In genomic region chr11:50669542-50670362, GRCm38 (mm10) we compare ENCODE assay signal across 9 mouse cellular contexts.
DNase-seq lines count a peak whose midpoint lies in the region; ATAC-seq and TF ChIP-seq lines count a peak whose summit lies in the region.
"Had no signal": no experiment of that assay in that cellular context is flagged by ENCODE, and none has a peak within 500 bp of the region (broad histone marks: within the 10 kb centered on the region; RNA-seq: fewer than 3 reads in every experiment).

No protein-coding gene starts in this region.

- no peak for TF ChIP-seq POLR2A in heart, adult 2 months (IDR thresholded peaks at IDR 0.05; ENCODE audit: insufficient read depth, low read depth, low read length)
- no peak for TF ChIP-seq POLR2A in thymus, adult 2 months (IDR thresholded peaks at IDR 0.05; ENCODE audit: control insufficient read depth, extremely low read depth, insufficient read depth, low read length, poor library complexity)

- no peak overlapping the region for H3K4me3 ChIP-seq in left cerebral cortex, adult 2 months
- no peak overlapping the region for H3K4me3 ChIP-seq in brown adipose tissue, adult 24 weeks (ENCODE audit: insufficient read depth, low read depth, low read length)
- no peak overlapping the region for H3K4me3 ChIP-seq in heart, adult 2 months
- no peak overlapping the region for H3K4me3 ChIP-seq in thymus, adult 2 months (ENCODE audit: control insufficient read depth, insufficient read depth, low read length)
- H3K4me3 ChIP-seq: megakaryocyte, embryonic 14.5 days had no signal

- H3K27ac ChIP-seq in left cerebral cortex, adult 2 months: no peak overlapping the region
- peak overlapping the region; percentile 41; the same call in 1 of the 2 replicates for H3K27ac ChIP-seq in brown adipose tissue, adult 24 weeks (replicated peaks; ENCODE audit: low read depth, low read length)
- peak overlapping the region; percentile 81 for H3K27ac ChIP-seq in heart, adult 2 months
- H3K27ac ChIP-seq in thymus, adult 2 months (ENCODE audit: control insufficient read depth, insufficient read depth, low read length): no peak overlapping the region

- H3K4me1 ChIP-seq in brown adipose tissue, adult 24 weeks (ENCODE audit: control insufficient read depth, insufficient read depth, insufficient read length, low read length): peaks cover 19% of the 10 kb centered on the region
- peaks cover 27% of the 10 kb centered on the region for H3K4me1 ChIP-seq in heart, adult 2 months (ENCODE audit: control insufficient read depth, insufficient read depth, low read length)
- no peaks in the 10 kb centered on the region for H3K4me1 ChIP-seq in thymus, adult 2 months (replicated peaks; ENCODE audit: control insufficient read depth, insufficient read depth, low read length)
- H3K4me1 ChIP-seq: megakaryocyte, embryonic 14.5 days had no signal

- no peaks in the 10 kb centered on the region for H3K27me3 ChIP-seq in heart, adult 2 months (ENCODE audit: control insufficient read depth, insufficient read depth, low read length)
- H3K27me3 ChIP-seq in thymus, adult 2 months (ENCODE audit: control insufficient read depth, insufficient read depth, low read length): no peaks in the 10 kb centered on the region

- no peak for TF ChIP-seq CTCF in left cerebral cortex, adult 2 months (IDR thresholded peaks at IDR 0.05)
- 0 out of 2 replicates have a peak, but pooled peaks have one; percentile 17 for TF ChIP-seq CTCF in heart, adult 2 months (IDR thresholded peaks at IDR 0.05)
- no peak for TF ChIP-seq CTCF in thymus, adult 2 months (IDR thresholded peaks at IDR 0.05; ENCODE audit: borderline replicate concordance, control insufficient read depth, extremely low read depth, insufficient read depth, low read length, poor library complexity)

- peak; percentile 79 for TF ChIP-seq EP300 in heart, adult 2 months (IDR thresholded peaks at IDR 0.05; ENCODE audit: insufficient read depth, low read depth, low read length)

- H3K9ac ChIP-seq in heart, adult 2 months (ENCODE audit: low read depth, low read length): no peak overlapping the region

- no peaks in the 10 kb centered on the region for H3K36me3 ChIP-seq in heart, adult 2 months (ENCODE audit: control insufficient read depth, insufficient read depth, low read length)
- no peaks in the 10 kb centered on the region for H3K36me3 ChIP-seq in thymus, adult 2 months (ENCODE audit: control insufficient read depth, insufficient read depth, low read length)

- intact Hi-C loops in left cerebral cortex, adult 2 months (cut with DNase I): no loop called here
- intact Hi-C loops in heart, adult 2 months (cut with DNase I): loop anchor here (5.0 kb wide), 3 partner anchors 37 to 98 kb away; partner anchors contain the start of gene Adamts2

- DNase-seq in left cerebral cortex, adult 18-20 months (ENCODE audit: low spot score in 2 of 2): peak; percentile 7 to 13
- DNase-seq in left cerebral cortex, adult 2 months (ENCODE audit: extremely low spot score in 1 of 2, low spot score in 2 of 2): no peak
- peak; percentile 84 to 89 for DNase-seq in heart, adult 2 months
- peak; percentile 16 to 31 for DNase-seq in layer of hippocampus, adult 18-20 months (ENCODE audit: low spot score in 2 of 2)
- DNase-seq in right cerebral cortex, postnatal 10 days (ENCODE audit: low spot score in 2 of 2): peak; percentile 57 to 74
- no peak for DNase-seq in thymus, adult 2 months

- no peak for ATAC-seq in megakaryocyte-erythroid progenitor cell, adult 5-6 weeks (replicated peaks; ENCODE audit: low FRiP score, low TSS enrichment, poor library complexity, severe bottlenecking)

- WGBS in heart, adult 2 months: 34% methylated on average over 9 of the region's 9 CpGs
- WGBS in thymus, adult 2 months: 91% methylated on average over 9 of the region's 9 CpGs

- no peaks in the 10 kb centered on the region for H3K79me2 ChIP-seq in heart, adult 2 months (replicated peaks; ENCODE audit: control insufficient read depth, insufficient read depth, low read length)

Comparison
In these comparisons a context has a peak if more than half of its experiments do, and no peak if none do; other contexts are left out.
1. DNase-seq: peak in left cerebral cortex, adult 18-20 months (2 of 2), heart, adult 2 months (2 of 2), layer of hippocampus, adult 18-20 months (2 of 2) and right cerebral cortex, postnatal 10 days (2 of 2); none in left cerebral cortex, adult 2 months (0 of 2) and thymus, adult 2 months (single experiment).
2. H3K27ac ChIP-seq: peak in brown adipose tissue, adult 24 weeks (single experiment) and heart, adult 2 months (single experiment); none in left cerebral cortex, adult 2 months (single experiment) and thymus, adult 2 months (single experiment).